Mouse (Mus musculus) midbrain, embryonic 14.5 days (tissue): ENCODE measurements around the gene Frmd4b. TPM values are rescaled to one million over a fixed set of nuclear protein-coding genes. Genes with fewer than 3 reads are reported as not detected.
A peak's percentile ranks its signal among the peaks of the same experiment; 100 is the strongest.
"Not testable (repeated sequence)": the region's sequence is repeated elsewhere in the genome, so short reads cannot be mapped to it uniquely, and the experiment has no call there.

Experiments
- ATAC-seq: fragments of 200-750 bp; cut with Nextera tagmentation; 2 replicates; pipeline ENCODE4 v1.8.0; 2017; ENCODE audit warnings: moderate number of reproducible peaks, moderate library complexity; ENCODE audit not compliant: low FRiP score, low TSS enrichment
- DNase-seq: peaks from one replicate; pipeline ENCODE4 v3.0.0-alpha.2; 2015
- H3K27ac ChIP-seq: fragments of 300-500 bp; sonication (generic); replicated peaks from 2 replicates; pipeline ENCODE4 v1.5.1; 2014; ENCODE audit warnings: mild to moderate bottlenecking, low read depth, low read length, moderate library complexity
- H3K27me3 ChIP-seq: fragments of 300-500 bp; sonication (generic); 2 replicates; pipeline ENCODE4 v1.6.1; 2014; ENCODE audit warnings: low read length, control low read depth, mixed read lengths; ENCODE audit not compliant: control insufficient read depth, insufficient read depth
- H3K36me3 ChIP-seq: fragments of 300-500 bp; sonication (generic); 2 replicates; pipeline ENCODE4 v1.6.1; 2014; ENCODE audit warnings: low read length, control low read depth; ENCODE audit not compliant: control insufficient read depth, insufficient read depth
- H3K4me1 ChIP-seq: fragments of 300-500 bp; sonication (generic); 2 replicates; pipeline ENCODE4 v1.6.1; 2014; ENCODE audit warnings: mild to moderate bottlenecking, antibody characterized with exemption, low read length, control low read depth; ENCODE audit not compliant: control insufficient read depth, insufficient read depth
- H3K4me2 ChIP-seq: fragments of 300-500 bp; sonication (generic); 2 replicates; pipeline ENCODE4 v1.6.1; 2014; ENCODE audit warnings: mild to moderate bottlenecking, low read length, moderate library complexity
- H3K4me3 ChIP-seq: fragments of 300-500 bp; sonication (generic); replicated peaks from 2 replicates; pipeline ENCODE4 v1.5.1; 2014; ENCODE audit warnings: low read depth, low read length
- H3K9ac ChIP-seq: fragments of 300-500 bp; sonication (generic); replicated peaks from 2 replicates; pipeline ENCODE4 v1.6.1; 2014; ENCODE audit warnings: mild to moderate bottlenecking, low read length, moderate library complexity
- H3K9me3 ChIP-seq: fragments of 300-500 bp; sonication (generic); 2 replicates; pipeline ENCODE4 v1.6.1; 2016; ENCODE audit warnings: low read length, control low read depth, mixed read lengths; ENCODE audit not compliant: control insufficient read depth
- WGBS: fragments of 180-500 bp; shearing (Covaris S2); extraction: QIAGEN DNeasy Blood & Tissue Kit; methylation state at CpG from one replicate; pipeline ENCODE4 v1.1.7; 2014; 5-methylcytosine and 5-hydroxymethylcytosine counted together
- polyA plus RNA-seq: library from polyadenylated mRNA; unstranded; fragments of >200 nt; fragmentation: Nextera tagmentation; extraction: Ambion mirVana; gene quantifications from 2 replicates; pipeline ENCODE4 v1.2.1, GENCODE M21; 2014

Gene Frmd4b
- polyA plus RNA-seq, 1 experiment from 2014 or later = 21.7 TPM

DNA sequence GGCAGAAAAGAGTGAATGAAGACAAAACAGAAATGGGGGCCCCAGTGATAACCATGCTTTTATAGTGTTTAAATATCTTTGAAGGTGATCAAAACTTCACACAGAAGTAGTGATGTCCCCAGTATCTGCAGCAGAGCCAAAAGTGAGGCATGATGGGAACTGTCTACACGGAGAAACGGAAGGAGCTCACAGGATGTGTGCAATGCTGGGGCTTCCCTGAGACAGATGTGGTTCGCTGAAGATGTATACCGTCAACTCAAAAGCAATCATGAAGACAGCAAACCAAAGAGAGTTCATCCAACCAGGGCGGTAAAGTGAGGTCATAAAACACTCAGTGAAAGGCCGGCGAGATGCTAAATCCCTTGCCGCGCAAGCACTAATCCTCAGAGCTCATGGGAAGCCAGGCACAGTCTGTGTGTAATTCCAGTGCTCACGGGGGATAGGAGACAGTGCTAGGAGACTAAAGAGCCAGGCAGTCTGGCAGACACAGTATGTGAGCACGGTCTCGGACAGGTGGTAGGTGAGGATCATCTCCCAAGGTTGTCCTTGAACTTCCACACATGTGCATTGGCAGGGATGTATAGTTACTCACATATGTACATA lies 222.8 kb downstream of the Frmd4b start:
- ATAC-seq = no peak
- WGBS = 18% methylated on average over 12 of the region's 12 CpGs
- H3K27ac ChIP-seq = no peak overlapping the region; the same call in 1 of the 2 replicates
- H3K27me3 ChIP-seq = no peaks in the 10 kb centered on the region
- no peak overlapping the region for H3K9ac ChIP-seq
- no peaks in the 10 kb centered on the region for H3K9me3 ChIP-seq
- peaks cover 18% of the 10 kb centered on the region for H3K4me1 ChIP-seq
- H3K4me3 ChIP-seq = no peak overlapping the region
- peak; percentile 52 for DNase-seq
- H3K36me3 ChIP-seq = no peaks in the 10 kb centered on the region
- H3K4me2 ChIP-seq = peak overlapping the region; percentile 26; the same call in 1 of the 2 replicates

DNA sequence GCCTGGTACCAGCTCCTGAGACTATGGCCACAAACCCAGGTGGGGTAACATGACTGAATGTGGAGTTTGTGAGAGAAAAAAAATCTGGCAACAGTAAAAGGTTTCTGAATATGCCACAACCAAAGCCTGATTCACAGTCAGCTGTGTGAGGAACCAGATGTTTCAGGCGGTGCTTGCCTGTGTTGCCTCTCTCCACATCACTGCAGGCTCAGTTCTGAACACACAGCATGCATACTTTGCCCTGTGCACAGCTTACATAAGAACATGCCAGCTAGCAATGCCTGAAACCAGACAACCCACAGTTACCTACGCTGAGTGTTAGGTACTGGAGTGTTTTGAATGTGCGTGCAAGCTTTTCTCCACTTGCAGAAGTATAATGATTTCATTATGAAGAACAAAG lies 224.4 kb downstream of the Frmd4b start:
- DNase-seq (no peak), ATAC-seq (no peak)
- Histone ChIP-seq H3K27ac (no peak overlapping the region), H3K9ac (no peak overlapping the region), H3K27me3 (no peaks in the 10 kb centered on the region), H3K36me3 (no peaks in the 10 kb centered on the region), H3K4me1 (peaks cover 18% of the 10 kb centered on the region), H3K4me2 (no peak overlapping the region), H3K4me3 (no peak overlapping the region), H3K9me3 (no peaks in the 10 kb centered on the region)
- WGBS = 88% methylated on average over 3 of the region's 3 CpGs

DNA sequence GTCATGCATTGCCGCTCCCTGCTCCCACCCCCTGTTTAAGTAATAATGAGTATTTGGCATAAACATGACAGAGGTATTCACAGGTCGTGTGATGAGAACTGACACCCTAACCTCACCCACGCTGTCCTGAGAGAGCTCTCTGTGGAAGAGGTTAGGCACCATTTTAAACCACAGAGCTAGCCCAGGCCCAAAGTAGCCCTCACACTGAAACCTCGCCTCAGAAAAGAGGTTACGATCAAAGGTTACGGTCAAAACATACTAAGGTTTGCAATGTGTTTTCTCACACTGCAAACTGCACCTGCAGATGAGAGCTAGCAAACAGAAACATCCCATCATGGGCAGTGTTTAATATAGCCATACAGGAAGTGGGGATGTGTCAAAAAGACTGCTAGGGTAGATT lies 230.0 kb downstream of the Frmd4b start:
- Histone ChIP-seq H3K4me2 (no peak overlapping the region), H3K9ac (no peak overlapping the region), H3K27me3 (no peaks in the 10 kb centered on the region), H3K9me3 (no peaks in the 10 kb centered on the region), H3K27ac (no peak overlapping the region), H3K4me1 (no peaks in the 10 kb centered on the region), H3K4me3 (no peak overlapping the region), H3K36me3 (no peaks in the 10 kb centered on the region)
- no peak for DNase-seq
- no peak for ATAC-seq
- WGBS = 80% methylated on average over 6 of the region's 6 CpGs

DNA sequence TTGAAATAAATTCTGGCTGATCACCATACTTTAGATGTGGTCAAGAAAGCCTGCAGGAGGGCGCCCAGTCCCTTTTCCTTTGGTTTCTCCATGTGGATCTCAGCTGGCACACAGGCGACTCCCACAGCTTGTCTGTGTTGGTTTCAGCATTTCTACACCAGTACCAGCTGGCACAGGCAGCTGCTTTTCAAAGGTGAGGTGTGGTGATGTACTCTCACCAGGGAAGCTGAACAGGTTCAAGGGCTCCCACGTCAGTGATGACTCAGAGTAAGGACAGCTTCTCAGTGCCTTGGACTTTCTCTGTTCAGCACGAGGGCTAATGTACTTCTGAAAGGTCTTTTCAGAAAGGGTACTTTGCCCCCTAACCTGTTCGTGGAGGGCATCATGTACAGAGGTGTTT lies 232.4 kb downstream of the Frmd4b start:
- H3K4me2 ChIP-seq = no peak overlapping the region
- no peak overlapping the region for H3K9ac ChIP-seq
- 0 out of 2 replicates have a peak, but pooled peaks cover 5% of the 10 kb centered on the region for H3K4me1 ChIP-seq
- H3K27ac ChIP-seq = no peak overlapping the region
- H3K36me3 ChIP-seq = no peaks in the 10 kb centered on the region
- H3K27me3 ChIP-seq = no peaks in the 10 kb centered on the region
- no peaks in the 10 kb centered on the region for H3K9me3 ChIP-seq
- ATAC-seq (no peak), DNase-seq (no peak)
- 81% methylated on average over 5 of the region's 5 CpGs for WGBS
- no peak overlapping the region for H3K4me3 ChIP-seq

DNA sequence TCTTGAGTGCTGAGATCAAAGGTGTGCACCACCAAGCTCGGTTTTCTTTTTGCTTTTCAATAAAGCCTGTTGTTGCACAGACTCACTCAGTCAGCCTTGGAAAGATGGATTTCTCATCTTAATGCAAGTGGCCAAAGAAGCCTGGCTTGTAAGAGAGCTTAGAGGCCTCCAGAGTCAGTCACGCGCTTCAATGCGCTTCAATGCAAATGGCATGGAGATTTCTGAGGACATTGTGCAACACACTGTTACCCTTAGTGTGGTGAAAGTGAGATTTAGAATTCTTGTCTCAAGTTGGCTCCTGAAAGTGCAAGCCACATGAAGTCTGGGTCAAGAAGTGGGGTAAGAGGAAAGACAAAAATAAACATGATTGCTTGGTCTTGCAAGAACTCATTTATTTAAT lies 236.1 kb downstream of the Frmd4b start:
- Histone ChIP-seq H3K4me3 (no peak overlapping the region), H3K4me2 (no peak overlapping the region), H3K4me1 (0 out of 2 replicates have a peak, but pooled peaks cover 5% of the 10 kb centered on the region), H3K27me3 (no peaks in the 10 kb centered on the region), H3K36me3 (no peaks in the 10 kb centered on the region), H3K9ac (no peak overlapping the region), H3K9me3 (no peaks in the 10 kb centered on the region), H3K27ac (no peak overlapping the region)
- DNase-seq (no peak), ATAC-seq (no peak)
- 54% methylated on average over 4 of the region's 4 CpGs for WGBS

DNA sequence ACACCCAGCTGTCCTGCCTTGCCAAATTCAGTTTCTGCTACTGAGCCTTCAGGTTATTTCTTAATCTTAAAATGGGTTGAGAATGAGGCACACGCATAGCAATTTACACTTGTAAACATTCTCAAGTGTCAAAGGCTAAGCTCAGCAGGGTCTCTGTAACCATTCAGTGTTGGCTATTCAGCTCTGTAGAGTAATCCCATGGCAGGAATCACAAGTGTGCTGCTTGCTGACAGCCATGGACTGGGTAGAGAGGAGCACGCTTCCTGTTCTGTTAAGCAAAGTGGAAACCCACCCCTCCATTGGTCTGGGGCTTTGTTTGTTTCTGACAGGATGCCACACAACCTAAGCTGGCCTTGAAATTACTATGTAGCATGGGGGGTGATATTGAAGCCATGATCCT lies 246.4 kb downstream of the Frmd4b start:
- Histone ChIP-seq H3K4me2 (no peak overlapping the region), H3K9me3 (no peaks in the 10 kb centered on the region), H3K4me1 (no peaks in the 10 kb centered on the region), H3K4me3 (no peak overlapping the region), H3K9ac (no peak overlapping the region), H3K36me3 (no peaks in the 10 kb centered on the region), H3K27me3 (no peaks in the 10 kb centered on the region), H3K27ac (no peak overlapping the region)
- ATAC-seq = no peak
- WGBS = 32% methylated on average over 2 of the region's 2 CpGs
- DNase-seq = no peak

DNA sequence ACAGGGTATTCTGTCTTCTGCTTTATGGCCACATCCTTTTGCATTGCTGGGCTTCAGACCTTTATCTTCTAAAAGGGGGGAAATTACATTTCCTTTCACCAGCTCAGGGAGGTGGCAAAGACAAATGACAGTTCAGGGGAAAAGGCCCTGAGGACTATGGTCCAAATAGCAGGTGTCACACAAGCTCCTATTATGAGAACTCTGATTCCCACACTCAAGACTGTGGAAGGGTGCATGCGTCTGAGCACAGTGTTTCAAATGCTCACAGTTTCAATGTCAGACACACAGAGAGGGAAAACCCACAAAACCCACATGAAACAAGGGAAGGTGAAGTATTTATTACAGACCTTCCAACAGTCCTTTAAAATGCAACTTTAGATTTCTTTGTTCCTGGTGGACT lies 246.9 kb downstream of the Frmd4b start:
- DNase-seq (no peak), ATAC-seq (no peak)
- no peak overlapping the region for H3K4me2 ChIP-seq
- H3K27ac ChIP-seq = no peak overlapping the region
- no peak overlapping the region for H3K4me3 ChIP-seq
- no peaks in the 10 kb centered on the region for H3K36me3 ChIP-seq
- H3K9ac ChIP-seq = no peak overlapping the region
- H3K27me3 ChIP-seq = no peaks in the 10 kb centered on the region
- no peaks in the 10 kb centered on the region for H3K4me1 ChIP-seq
- 73% methylated on average over 1 of the region's 1 CpGs for WGBS
- no peaks in the 10 kb centered on the region for H3K9me3 ChIP-seq

DNA sequence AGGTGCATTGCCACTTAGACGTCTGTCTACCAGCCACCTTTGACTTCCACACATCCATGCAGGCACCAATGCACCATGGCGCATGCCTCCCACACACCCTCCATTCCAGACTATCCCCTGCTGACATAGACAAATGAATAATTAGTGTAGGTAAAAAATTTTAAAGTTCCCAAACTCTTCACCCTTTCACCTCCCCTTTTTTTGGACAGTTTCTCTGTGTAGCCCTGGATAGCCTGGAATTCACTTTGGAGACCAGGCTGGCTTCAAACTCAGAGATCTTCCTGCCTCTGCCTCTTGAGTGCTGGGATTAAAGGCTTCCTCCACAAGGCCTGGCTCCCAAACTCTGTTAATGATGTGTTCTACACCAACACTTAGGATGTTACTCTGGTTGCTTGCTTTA lies 253.5 kb downstream of the Frmd4b start:
- no peaks in the 10 kb centered on the region for H3K36me3 ChIP-seq
- ATAC-seq = no peak
- H3K9ac ChIP-seq = no peak overlapping the region
- H3K4me1 ChIP-seq = no peaks in the 10 kb centered on the region
- no peak overlapping the region for H3K27ac ChIP-seq
- no peak overlapping the region for H3K4me2 ChIP-seq
- H3K9me3 ChIP-seq = no peaks in the 10 kb centered on the region
- DNase-seq = no peak
- H3K4me3 ChIP-seq = no peak overlapping the region
- no peaks in the 10 kb centered on the region for H3K27me3 ChIP-seq
- WGBS = 95% methylated on average over 2 of the region's 2 CpGs

DNA sequence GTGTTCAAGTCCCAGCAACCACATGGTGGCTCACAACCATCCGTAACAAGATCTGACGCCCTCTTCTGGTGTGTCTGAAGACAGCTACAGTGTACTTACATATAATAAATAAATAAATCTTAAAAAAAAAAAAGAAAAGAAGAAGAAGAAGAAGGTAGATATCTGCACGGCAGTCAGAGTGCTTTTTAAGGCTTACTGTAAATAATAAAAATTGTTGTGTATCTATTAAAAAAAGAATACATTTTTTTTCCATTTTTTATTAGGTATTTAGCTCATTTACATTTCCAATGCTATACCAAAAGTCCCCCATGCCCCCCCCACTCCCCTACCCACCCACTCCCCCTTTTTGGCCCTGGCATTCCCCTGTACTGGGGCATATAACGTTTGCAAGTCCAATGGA lies 259.7 kb downstream of the Frmd4b start:
- ATAC-seq = not testable (repeated sequence)
- 82% methylated on average over 2 of the region's 4 CpGs for WGBS

More for the DNA sequence above, 259.7 kb downstream of the Frmd4b start:
- H3K4me1 ChIP-seq = peaks cover 12% of the 10 kb centered on the region
- H3K36me3 ChIP-seq, H3K9ac ChIP-seq, H3K4me2 ChIP-seq, H3K27ac ChIP-seq, H3K27me3 ChIP-seq, H3K9me3 ChIP-seq, DNase-seq, H3K4me3 ChIP-seq: not testable (repeated sequence)
